Mouse (Mus musculus) layer of hippocampus, postnatal 14 days (tissue): Measurements from ENCODE around the gene Oxgr1. TPM values are rescaled to one million over a fixed set of nuclear protein-coding genes. Genes with fewer than 3 reads are reported as not detected.
A peak's percentile ranks its signal among the peaks of the same experiment; 100 is the strongest.
"Not testable (repeated sequence)": the region's sequence is repeated elsewhere in the genome, so short reads cannot be mapped to it uniquely, and the experiment has no call there.

Experiments used
- DNase-seq, 2 experiments: peaks; one replicate each; pipeline ENCODE4 v3.0.0; 2021 to 2022; ENCODE audit warnings: low spot score in 2 of 2, mixed read lengths in 1 of 2
- long read RNA-seq, 2 experiments: library from polyadenylated mRNA; stranded (forward); transcript quantifications; one replicate each; pipeline ENCODE4 v2.0.0; 2021
- total RNA-seq, 2 experiments: library from RNA; stranded (reverse); gene quantifications; 2 replicates each; pipeline ENCODE4 v1.2.3; 2021

Gene Oxgr1
- under 1 TPM in 1 of 2 experiments, not detected in 1; 0.09 TPM for total RNA-seq
- long read RNA-seq, experiment 1: 0 reads
- long read RNA-seq, experiment 2: 0 reads

DNA sequence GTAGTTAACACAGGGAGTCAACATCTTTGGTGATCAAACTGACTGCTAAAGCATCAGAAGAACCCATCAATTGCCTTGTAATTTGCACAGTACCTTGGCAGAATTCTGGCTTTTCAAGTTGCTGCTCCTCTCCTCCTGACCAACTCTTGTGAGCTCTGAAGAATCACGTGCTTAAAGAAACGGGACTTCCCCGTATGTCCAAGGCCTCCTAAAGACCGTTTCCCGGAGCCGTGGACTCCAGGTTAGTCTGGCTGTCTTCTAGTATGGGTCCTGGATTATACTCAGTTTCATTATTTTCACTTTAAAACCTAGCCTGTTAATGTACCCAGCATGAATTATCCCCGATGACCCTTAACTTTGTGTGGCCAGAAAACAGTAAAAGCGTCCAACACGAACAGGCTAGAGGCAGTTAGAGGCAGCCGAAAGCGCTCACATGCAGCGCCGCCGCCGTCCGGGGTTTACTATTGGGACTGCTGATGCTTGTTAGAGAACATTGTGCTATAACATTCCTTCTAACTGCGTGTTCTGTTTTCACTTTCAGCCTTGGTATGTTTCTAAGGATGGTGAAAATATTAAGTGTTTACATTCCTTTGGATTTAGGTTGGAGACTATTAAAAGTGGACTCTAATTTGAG, at the start of gene Oxgr1:
Oxgr1 (minus strand) TSS at position 249 of the 634 bp plus-strand sequence.
- no peak for DNase-seq

GRCm38 (mm10) chr14:120090401-120090800, 48.2 kb upstream of the Oxgr1 start:
- DNase-seq: no peak

- DNase-seq: no peak
These were observed 47.6 kb upstream of the Oxgr1 start for GRCm38 (mm10) chr14:120089649-120090360.

- DNase-seq: no peak
These were observed 46.9 kb upstream of the Oxgr1 start for GRCm38 (mm10) chr14:120089006-120089648.

DNA sequence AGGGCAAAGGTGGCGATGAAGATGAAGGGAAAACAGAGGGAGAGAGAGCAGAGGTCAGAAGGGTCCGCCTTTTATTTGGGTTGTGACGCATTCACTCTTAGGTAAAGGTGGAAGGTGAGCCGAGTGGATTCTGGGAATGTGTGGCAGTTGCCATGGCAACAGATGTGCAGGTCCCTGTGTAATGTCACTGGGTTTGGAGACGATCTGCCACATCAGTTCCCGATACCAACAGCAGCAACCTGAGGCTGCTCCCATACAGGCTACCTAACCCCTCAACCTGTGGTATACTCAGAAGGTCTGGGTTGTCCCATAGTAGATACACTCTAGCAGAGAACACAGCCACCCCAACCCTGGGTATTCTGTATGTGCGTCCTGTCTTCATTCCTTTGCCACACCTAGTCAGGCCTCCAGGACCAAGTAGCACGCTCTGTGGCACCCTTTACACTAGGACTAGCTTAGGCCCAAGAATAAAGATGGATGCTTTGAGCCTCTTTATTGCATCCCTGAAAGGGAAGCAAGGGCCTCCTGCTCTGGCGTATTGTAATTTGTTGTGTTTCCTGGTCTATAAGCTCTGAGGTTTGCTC, 41.9 kb upstream of the Oxgr1 start:
- no peak for DNase-seq

GRCm38 (mm10) chr14:120076192-120076591, 34.0 kb upstream of the Oxgr1 start:
- peak in 1 of 2 experiments; percentile 60 for DNase-seq

- no peak for DNase-seq
These were observed 33.5 kb upstream of the Oxgr1 start for GRCm38 (mm10) chr14:120075746-120076145.

- no peak for DNase-seq
These were observed 32.0 kb upstream of the Oxgr1 start for GRCm38 (mm10) chr14:120074231-120074630.

DNA sequence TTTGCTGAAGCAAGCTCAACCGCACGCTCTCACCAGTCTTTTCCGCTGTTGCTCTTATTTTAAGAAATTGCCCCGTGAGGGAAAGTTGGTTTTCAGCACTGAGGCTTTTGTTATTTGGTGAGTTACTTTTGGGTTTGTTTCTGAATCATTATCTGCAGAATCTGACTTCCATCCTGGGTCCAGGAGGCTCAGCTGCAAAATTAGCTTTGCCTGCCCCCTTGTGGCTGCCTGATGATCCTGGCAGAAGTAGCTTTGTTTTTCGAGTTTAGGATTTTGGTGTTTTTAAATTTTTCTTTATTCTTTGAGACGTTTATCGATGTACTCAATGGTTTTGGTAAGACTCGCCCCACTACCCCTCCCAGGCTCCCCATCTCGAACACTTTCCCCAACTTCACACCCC, 18.9 kb upstream of the Oxgr1 start:
- DNase-seq: peak; percentile 66 to 74

DNA sequence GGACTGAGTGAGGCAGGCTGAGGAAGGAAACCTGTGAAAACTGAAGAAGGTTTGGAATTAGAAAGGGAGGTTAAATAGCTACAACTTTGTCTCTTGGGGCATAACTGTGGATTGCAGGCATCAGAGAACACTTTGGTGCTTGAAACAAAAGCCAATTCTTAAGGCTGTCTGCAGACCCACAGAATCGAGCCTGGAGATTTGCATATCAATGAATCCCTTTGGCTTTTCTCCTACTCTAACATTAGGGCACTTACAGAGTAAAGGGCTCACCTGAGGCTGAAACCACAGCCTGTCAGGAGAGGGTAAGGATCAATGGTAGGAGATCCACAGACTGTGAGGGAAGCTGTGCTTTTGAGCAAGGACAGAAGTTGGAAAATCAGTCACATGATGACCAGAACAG, 8.8 kb downstream of the Oxgr1 start:
- no peak for DNase-seq

DNA sequence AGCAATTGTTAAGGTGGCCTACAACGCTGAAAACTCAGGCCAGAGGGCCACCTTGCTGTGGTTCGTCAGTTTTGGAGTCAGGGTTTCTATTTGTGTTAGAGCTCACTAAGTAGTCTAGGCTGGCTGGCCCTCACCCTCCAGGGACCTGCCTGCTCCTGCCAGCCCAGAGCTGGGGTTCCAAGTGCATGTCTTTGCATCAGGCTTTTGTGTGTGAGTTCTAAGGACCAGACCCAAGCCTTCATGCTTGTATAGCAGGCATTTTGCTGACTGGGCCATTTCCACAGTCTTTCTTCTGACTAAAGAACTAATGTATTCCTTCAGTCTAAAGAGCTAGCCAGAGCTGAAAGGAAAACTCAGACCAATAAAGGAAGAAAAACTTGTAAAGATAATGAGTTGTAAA, 22.3 kb downstream of the Oxgr1 start:
- no peak for DNase-seq

DNA sequence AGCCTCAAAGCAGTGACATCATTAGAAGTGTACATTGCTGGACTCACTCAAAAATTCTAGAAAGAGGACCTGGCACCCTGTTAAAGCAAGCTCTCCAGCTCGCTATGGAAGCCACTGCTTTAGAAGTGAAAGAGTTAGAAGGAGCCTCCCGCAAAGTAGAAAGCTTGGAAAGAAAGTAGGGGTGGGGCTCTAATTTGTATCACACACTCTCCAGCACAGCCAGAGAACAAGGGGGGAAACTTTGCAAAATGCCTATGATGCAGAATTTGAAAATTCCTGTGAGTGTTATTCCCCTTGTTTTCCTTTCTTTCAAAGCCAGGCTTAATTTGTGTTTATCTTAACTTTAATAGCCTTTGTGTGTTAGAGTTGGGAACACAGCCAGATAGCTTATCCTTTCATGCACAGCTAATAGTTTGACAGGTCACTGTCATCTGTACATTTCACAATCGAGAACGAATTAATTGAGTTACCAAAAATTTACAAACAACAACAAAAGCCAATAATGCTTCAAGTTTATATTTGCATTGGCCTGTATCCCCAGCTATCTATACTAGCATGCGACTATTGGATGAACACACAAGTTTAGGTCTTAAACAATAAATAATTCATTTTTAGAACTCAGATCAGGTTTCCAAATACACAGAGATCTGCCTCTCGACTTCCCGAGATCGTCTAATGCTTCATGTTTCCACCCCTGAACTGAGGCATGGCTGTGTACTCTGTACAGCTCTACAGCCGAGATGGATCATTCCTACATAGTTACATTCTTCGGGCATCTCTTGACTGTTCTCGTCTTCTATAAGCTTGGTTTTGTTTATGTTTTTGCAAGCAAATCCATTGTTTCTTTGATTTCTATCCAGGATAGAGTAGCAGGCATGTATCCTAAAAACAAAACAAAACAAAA, 32.0 kb downstream of the Oxgr1 start:
- DNase-seq: no peak

DNA sequence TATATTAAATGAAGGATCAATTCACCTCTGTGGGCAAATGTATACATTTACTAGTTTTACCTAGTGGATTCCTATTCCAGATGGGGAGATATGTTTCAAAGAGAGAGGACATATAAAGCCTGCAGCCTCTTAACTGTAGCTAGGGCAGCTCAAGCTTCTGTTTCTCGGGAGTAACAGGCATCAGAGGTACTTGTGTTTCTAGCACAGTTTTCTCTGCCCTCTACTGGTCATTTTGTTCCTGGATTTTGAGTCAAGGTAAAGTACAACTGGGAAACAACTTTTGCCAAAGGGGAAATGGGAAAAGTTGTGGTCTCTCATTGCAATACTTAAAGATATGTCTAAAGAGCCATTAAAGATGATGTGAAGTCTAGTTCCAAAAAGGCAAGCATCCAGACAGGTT, 37.1 kb downstream of the Oxgr1 start:
- peak in 1 of 2 experiments; percentile 42 for DNase-seq

- DNase-seq: no peak
These were observed 38.6 kb downstream of the Oxgr1 start for GRCm38 (mm10) chr14:120003661-120004060.

GRCm38 (mm10) chr14:120002673-120003072, 39.6 kb downstream of the Oxgr1 start:
- DNase-seq: peak in 1 of 2 experiments; percentile 22

DNA sequence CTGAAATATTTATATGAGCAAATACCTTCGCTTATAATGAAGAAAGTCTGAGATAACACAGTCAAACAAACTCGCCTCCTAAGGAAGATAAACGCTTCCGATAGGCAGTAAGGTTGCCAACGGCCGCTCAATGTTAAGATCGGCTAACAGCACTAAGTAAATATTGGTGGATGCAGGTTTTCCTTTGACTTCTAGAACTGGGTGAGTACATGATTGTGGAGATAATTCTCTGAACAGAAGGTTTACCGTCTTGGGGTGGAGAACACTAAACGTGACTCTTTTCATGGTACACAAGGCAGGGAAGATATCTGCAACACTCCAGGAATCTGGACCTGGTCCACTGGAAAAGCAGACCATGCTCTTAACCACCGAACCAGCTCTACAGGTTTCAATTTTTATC, 52.6 kb downstream of the Oxgr1 start:
- DNase-seq: no peak

GRCm38 (mm10) chr14:119988937-119989645, 53.1 kb downstream of the Oxgr1 start:
- no peak for DNase-seq

GRCm38 (mm10) chr14:119987257-119987656, 55.0 kb downstream of the Oxgr1 start:
- DNase-seq: no peak

- no peak for DNase-seq
These were observed 55.5 kb downstream of the Oxgr1 start for GRCm38 (mm10) chr14:119986778-119987177.

GRCm38 (mm10) chr14:119986351-119986750, 55.9 kb downstream of the Oxgr1 start:
- not testable (repeated sequence) for DNase-seq
